Mouse (Mus musculus) myocyte (in vitro differentiated cells): Measurements from ENCODE around the gene Itga11. TPM values are rescaled to one million over a fixed set of nuclear protein-coding genes. Genes with fewer than 3 reads are reported as not detected.

ENCODE experiments used
- H3K27me3 ChIP-seq: one replicate; pipeline ENCODE4 v1.6.1; 2011; ENCODE audit not compliant: control insufficient read depth, insufficient read depth, insufficient read length
- H3K36me3 ChIP-seq: one replicate; pipeline ENCODE4 v1.6.1; 2011; ENCODE audit not compliant: control insufficient read depth, insufficient read depth
- H3K4me2 ChIP-seq: one replicate; pipeline ENCODE4 v1.6.1; 2011; ENCODE audit warnings: low read depth, control low read depth
- H3K4me3 ChIP-seq: one replicate; pipeline ENCODE4 v1.5.1; 2011; ENCODE audit warnings: mild to moderate bottlenecking, control low read depth, moderate library complexity
- H3K79me2 ChIP-seq: one replicate; pipeline ENCODE4 v1.6.1; 2011; ENCODE audit not compliant: control insufficient read depth, insufficient read depth
- H3ac ChIP-seq: one replicate; pipeline ENCODE4 v1.6.1; 2011; ENCODE audit not compliant: control insufficient read depth, insufficient read length
- CEBPB ChIP-seq: IDR thresholded peaks from 2 replicates; pipeline ENCODE4 v1.6.1; 2011; ENCODE audit warnings: mild to moderate bottlenecking, moderate library complexity; ENCODE audit not compliant: poor library complexity, insufficient read depth, severe bottlenecking
- E2F4 ChIP-seq: IDR thresholded peaks from one replicate; pipeline ENCODE4 v1.6.1; 2011; ENCODE audit warnings: mild to moderate bottlenecking, control low read depth, moderate library complexity; ENCODE audit not compliant: insufficient read depth
- MAX ChIP-seq: IDR thresholded peaks from one replicate; pipeline ENCODE4 v1.6.1; 2011; ENCODE audit warnings: low read depth, mild to moderate bottlenecking, control low read depth
- MYOD1 ChIP-seq, 3 experiments: IDR thresholded peaks; one replicate each; pipeline ENCODE4 v1.6.1; 2011; ENCODE audit warnings: control low read depth in 2 of 3, low read depth in 2 of 3, mild to moderate bottlenecking in 2 of 3, moderate library complexity in 1 of 3; ENCODE audit not compliant: insufficient read length in 2 of 3, control insufficient read depth in 1 of 3
- MYOG ChIP-seq, 3 experiments: IDR thresholded peaks; one replicate each; pipeline ENCODE4 v1.6.1; 2011; ENCODE audit warnings: control low read depth in 2 of 3, low read depth in 2 of 3, mild to moderate bottlenecking in 2 of 3; ENCODE audit not compliant: insufficient read length in 2 of 3, control insufficient read depth in 1 of 3, insufficient read depth in 1 of 3
- POLR2A ChIP-seq: IDR thresholded peaks from one replicate; pipeline ENCODE4 v1.6.1; 2011; ENCODE audit warnings: low read depth, mild to moderate bottlenecking, control low read depth, moderate library complexity; ENCODE audit not compliant: insufficient read length
- POLR2AphosphoS2 ChIP-seq: IDR thresholded peaks from one replicate; pipeline ENCODE4 v1.6.1; 2011; ENCODE audit warnings: low read depth, control low read depth; ENCODE audit not compliant: insufficient read length
- REST ChIP-seq: IDR thresholded peaks from one replicate; pipeline ENCODE4 v1.6.1; 2011; ENCODE audit warnings: mild to moderate bottlenecking, control low read depth, moderate library complexity; ENCODE audit not compliant: insufficient read depth, insufficient read length
- SRF ChIP-seq: IDR thresholded peaks from one replicate; pipeline ENCODE4 v1.6.1; 2011; ENCODE audit warnings: low read depth; ENCODE audit not compliant: control insufficient read depth, insufficient read length
- TCF12 ChIP-seq: IDR thresholded peaks from one replicate; pipeline ENCODE4 v1.6.1; 2011; ENCODE audit warnings: mild to moderate bottlenecking, control low read depth; ENCODE audit not compliant: poor library complexity, insufficient read depth, severe bottlenecking
- TCF3 ChIP-seq: IDR thresholded peaks from one replicate; pipeline ENCODE4 v1.6.1; 2011; ENCODE audit warnings: low read depth, control low read depth; ENCODE audit not compliant: insufficient read length
- USF1 ChIP-seq: IDR thresholded peaks from one replicate; pipeline ENCODE4 v1.6.1; 2011; ENCODE audit warnings: low read depth, mild to moderate bottlenecking, control low read depth, moderate library complexity
- polyA plus RNA-seq: library from polyadenylated mRNA; unstranded; fragments of >200 nt; fragmentation: generic; extraction: Trizol; gene quantifications from one replicate; pipeline ENCODE4 v1.2.1, GENCODE M21; 2012; ENCODE audit warnings: missing spikeins

Itga11 gene
- polyA plus RNA-seq, 1 experiment = 0.54 TPM

DNA sequence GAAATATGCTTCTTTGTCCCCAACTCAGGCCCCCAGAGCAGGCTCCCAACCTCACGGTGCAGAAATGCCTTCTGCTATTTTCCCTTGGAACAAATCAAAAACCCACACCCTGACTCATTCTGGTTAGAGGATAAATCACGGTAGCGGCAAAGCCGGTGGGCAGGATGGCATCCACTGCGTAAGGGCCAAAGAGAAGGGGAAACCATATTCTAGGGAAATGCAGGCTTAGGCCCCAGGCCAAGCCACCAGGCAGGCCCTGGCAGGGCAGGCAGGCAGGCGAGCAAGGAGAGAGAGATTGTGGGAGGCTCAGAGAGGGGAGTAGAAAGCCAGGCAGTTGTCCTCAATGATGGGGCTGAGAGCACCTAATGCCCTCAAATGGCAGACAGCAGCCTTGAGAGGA, 34.7 kb downstream of the Itga11 start:
- no peaks in the 10 kb centered on the region for H3K27me3 ChIP-seq
- H3K4me2 ChIP-seq = peak overlapping the region; percentile 20
- no peak overlapping the region for H3K4me3 ChIP-seq
- no peaks in the 10 kb centered on the region for H3K36me3 ChIP-seq
- no peak overlapping the region for H3ac ChIP-seq
- TF ChIP-seq MYOD1 (IDR thresholded peaks at IDR 0.05; ENCODE audit: control insufficient read depth in 1 of 3, insufficient read length in 2 of 3, low read depth in 2 of 3) (no peak), USF1 (no peak), MAX (no peak)
- no peaks in the 10 kb centered on the region for H3K79me2 ChIP-seq

DNA sequence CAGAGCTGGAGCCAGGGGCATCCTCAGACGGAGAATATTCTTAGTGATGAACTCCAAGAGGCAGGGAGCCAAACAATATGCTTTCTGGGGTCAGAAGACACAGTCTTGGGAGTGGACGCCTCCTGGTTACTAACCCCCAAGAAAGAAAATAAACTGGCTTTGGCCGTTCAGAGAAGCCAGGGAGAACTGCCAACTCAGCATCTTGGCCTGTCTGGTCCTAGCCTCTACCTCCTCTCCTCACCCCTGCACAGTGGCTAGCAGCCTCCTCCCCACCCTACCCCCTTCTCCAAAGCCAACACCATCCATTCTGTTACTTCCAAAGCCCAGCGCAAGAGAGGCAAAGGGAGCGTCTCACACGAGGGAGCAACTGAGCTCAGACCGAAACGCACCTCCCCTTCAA, 35.4 kb downstream of the Itga11 start:
- H3K27me3 ChIP-seq = no peaks in the 10 kb centered on the region
- no peak overlapping the region for H3K4me3 ChIP-seq
- no peaks in the 10 kb centered on the region for H3K36me3 ChIP-seq
- H3K4me2 ChIP-seq = no peak overlapping the region
- H3ac ChIP-seq = no peak overlapping the region
- H3K79me2 ChIP-seq = no peaks in the 10 kb centered on the region
- TF ChIP-seq SRF = no peak
- no peak for TF ChIP-seq TCF12
- TF ChIP-seq POLR2A = no peak
- no peak for TF ChIP-seq MYOD1 (IDR thresholded peaks at IDR 0.05; ENCODE audit: control insufficient read depth in 1 of 3, insufficient read length in 2 of 3, low read depth in 2 of 3)
- no peak for TF ChIP-seq MYOG (IDR thresholded peaks at IDR 0.05; ENCODE audit: control insufficient read depth in 1 of 3, insufficient read depth in 1 of 3, insufficient read length in 2 of 3, low read depth in 2 of 3)
- no peak for TF ChIP-seq E2F4
- TF ChIP-seq POLR2AphosphoS2 = no peak
- TF ChIP-seq MAX = no peak
- TF ChIP-seq TCF3 = no peak
- no peak for TF ChIP-seq REST
- TF ChIP-seq USF1 = no peak
- no peak for TF ChIP-seq CEBPB

DNA sequence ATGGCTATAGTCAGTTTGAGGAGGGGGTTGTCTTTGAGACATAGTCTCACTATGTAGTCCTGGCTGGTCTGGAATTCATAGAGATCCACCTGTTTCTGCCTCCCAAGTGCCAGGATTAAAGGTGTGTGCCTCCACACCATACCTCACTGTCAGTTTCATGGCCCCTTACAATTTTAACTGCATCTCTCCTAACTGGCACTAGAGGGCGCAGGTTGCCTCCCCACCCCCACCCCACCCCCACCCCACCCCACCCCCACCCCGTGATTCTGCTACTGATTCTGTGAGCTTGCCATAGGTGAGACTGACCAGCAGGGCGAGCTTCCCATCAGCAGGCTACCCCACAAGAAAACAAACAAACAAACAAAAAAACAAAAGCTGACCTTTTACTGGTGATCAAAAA, 36.7 kb downstream of the Itga11 start:
- H3K27me3 ChIP-seq = no peaks in the 10 kb centered on the region
- no peaks in the 10 kb centered on the region for H3K79me2 ChIP-seq
- no peak overlapping the region for H3K4me3 ChIP-seq
- H3K36me3 ChIP-seq = no peaks in the 10 kb centered on the region
- TF ChIP-seq MYOD1 (IDR thresholded peaks at IDR 0.05; ENCODE audit: control insufficient read depth in 1 of 3, insufficient read length in 2 of 3, low read depth in 2 of 3) (no peak), TCF12 (no peak), SRF (no peak), MAX (no peak), USF1 (no peak), E2F4 (no peak), POLR2A (no peak)
- H3ac ChIP-seq = no peak overlapping the region
- H3K4me2 ChIP-seq = no peak overlapping the region

DNA sequence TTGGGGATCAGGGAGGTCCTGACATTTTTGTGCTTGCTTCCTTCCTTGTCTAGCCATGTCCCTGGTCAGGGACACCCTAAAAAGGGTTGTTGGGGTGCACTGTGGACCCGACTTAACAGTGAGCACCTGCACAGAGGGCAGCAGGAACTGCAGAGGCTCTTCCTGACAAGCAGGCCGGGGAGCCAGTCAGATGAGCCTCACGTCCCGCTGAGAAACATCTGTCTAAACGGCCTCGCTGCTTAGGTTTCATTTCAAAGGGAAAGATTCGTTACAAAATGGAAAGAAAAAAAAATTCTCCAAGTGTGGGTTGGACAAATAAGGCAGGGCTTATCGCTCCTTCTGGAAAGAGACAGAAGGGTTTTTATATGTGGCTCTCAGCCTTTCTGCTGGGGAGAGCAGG, 40.4 kb downstream of the Itga11 start:
- Histone ChIP-seq H3K27me3 (no peaks in the 10 kb centered on the region), H3ac (no peak overlapping the region), H3K4me3 (no peak overlapping the region), H3K79me2 (no peaks in the 10 kb centered on the region), H3K36me3 (no peaks in the 10 kb centered on the region), H3K4me2 (no peak overlapping the region)
- TF ChIP-seq TCF3 = no peak
- no peak for TF ChIP-seq MYOD1 (IDR thresholded peaks at IDR 0.05; ENCODE audit: control insufficient read depth in 1 of 3, insufficient read length in 2 of 3, low read depth in 2 of 3)
- TF ChIP-seq SRF = no peak
- no peak for TF ChIP-seq E2F4
- TF ChIP-seq MYOG (IDR thresholded peaks at IDR 0.05; ENCODE audit: control insufficient read depth in 1 of 3, insufficient read depth in 1 of 3, insufficient read length in 2 of 3, low read depth in 2 of 3) = no peak
- no peak for TF ChIP-seq REST
- no peak for TF ChIP-seq USF1
- no peak for TF ChIP-seq POLR2A

DNA sequence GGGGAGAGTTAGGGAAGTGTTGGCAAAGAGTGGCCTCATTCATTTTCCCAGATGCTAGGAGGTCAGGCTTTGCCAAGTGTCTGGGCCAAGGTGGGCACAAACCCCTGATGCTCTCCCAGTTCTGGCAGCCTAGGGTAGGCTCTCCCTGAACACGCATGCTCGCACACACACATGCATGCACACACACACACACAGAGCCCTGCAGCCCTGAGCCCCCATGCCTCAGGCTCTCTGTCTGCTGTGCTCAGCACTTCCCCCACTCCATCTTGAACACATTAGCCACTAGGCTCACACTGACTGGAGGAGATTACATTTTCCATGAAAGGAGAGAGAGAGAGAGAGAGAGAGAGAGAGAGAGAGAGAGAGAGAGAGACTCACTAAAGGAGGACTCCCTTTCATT, 44.2 kb downstream of the Itga11 start:
- no peaks in the 10 kb centered on the region for H3K79me2 ChIP-seq
- no peak overlapping the region for H3K4me2 ChIP-seq
- TF ChIP-seq TCF3 (no peak), POLR2AphosphoS2 (no peak), TCF12 (no peak)
- H3K27me3 ChIP-seq = no peaks in the 10 kb centered on the region
- no peak overlapping the region for H3K4me3 ChIP-seq
- no peaks in the 10 kb centered on the region for H3K36me3 ChIP-seq
- no peak overlapping the region for H3ac ChIP-seq

DNA sequence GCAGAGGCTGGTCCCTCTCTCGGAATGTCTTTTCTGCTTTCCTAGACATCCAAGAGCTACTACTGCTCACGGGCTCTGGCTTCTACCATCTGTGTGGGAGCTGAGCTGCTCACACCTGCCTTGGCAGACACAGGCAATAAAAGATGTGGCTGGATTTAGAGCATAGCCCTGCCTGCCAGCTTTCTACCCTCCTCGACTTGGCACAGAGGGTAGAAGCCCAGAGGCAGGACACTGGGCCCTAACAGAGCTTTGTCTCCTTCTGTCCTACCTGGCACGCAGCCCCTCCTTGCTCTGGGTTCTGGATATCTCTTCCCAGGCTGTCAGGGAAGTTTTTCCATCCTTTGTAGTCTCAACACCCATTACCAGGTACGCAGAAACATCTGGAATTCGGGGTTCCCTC, 45.1 kb downstream of the Itga11 start:
- Histone ChIP-seq H3K4me2 (no peak overlapping the region), H3K4me3 (no peak overlapping the region)

More for the DNA sequence above, 45.1 kb downstream of the Itga11 start:
- Histone ChIP-seq H3K79me2 (no peaks in the 10 kb centered on the region), H3K36me3 (no peaks in the 10 kb centered on the region), H3ac (no peak overlapping the region), H3K27me3 (no peaks in the 10 kb centered on the region)
- TF ChIP-seq TCF3 (no peak), MYOD1 (IDR thresholded peaks at IDR 0.05; ENCODE audit: control insufficient read depth in 1 of 3, insufficient read length in 2 of 3, low read depth in 2 of 3) (no peak), USF1 (no peak), TCF12 (no peak), E2F4 (no peak), SRF (no peak), MYOG (IDR thresholded peaks at IDR 0.05; ENCODE audit: control insufficient read depth in 1 of 3, insufficient read depth in 1 of 3, insufficient read length in 2 of 3, low read depth in 2 of 3) (no peak)
